Mouse (Mus musculus): ENCODE measurements around the gene Ddx28. TPM values are rescaled to one million over a fixed set of nuclear protein-coding genes. Genes with fewer than 3 reads are reported as not detected.

The Ddx28 gene
- total RNA-seq, 2 experiments from 2014 or later = 10.4 to 10.7 TPM

DNA sequence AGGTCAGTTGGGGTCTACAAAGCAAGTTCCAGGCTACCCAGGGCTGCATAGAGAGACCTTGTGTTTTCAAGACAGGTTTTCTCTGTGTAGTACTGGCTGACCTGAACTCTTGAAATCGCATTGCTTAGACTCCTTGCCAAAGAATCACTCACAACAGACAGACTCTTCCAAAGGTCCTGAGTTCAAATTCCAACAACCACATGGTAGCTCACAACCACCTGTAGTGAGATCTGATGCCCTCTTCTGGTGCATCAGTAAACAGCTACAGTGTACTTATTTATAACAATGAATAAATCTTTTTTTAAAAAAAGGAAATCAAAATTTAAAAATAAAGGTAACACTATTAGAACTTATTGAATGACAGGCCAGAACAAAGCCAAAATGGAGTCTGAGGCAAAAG, 30.5 kb downstream of the Ddx28 start:
- intact Hi-C loops (cut with DNase I) = no loop called here
- no peak for DNase-seq
- Histone ChIP-seq H3K27ac (no peak overlapping the region), H3K4me3 (no peak overlapping the region)
- peak; percentile 36; the same call in 1 of the 2 replicates for TF ChIP-seq CTCF (IDR thresholded peaks at IDR 0.05)

DNA sequence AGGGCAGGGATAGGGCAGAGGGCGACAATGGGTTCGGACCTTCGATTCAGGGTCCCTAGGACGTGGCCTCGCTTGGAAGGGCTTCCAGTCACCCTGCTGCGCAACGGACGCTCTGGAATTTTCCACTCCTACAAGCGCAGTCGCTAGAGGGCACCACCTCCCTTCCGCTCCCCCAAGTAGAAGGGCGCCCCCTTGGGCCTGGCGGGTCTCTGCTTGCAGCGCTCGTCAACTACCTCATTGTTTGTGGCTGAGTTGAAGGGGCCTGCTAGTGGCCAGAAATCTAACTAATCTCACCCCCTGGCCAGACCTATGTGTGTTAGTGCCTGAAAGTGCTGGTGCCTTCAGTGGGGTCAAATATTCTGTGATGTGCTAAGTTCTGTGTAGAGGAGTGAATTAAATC, 32.4 kb downstream of the Ddx28 start, which contains the start of gene Dpep3:
Gene Dpep3, minus strand, starts transcription at position 105 of the 400 bp plus-strand sequence.
- no peak within 1 kb of the TSS for H3K4me3 ChIP-seq
- no peak for TF ChIP-seq CTCF (IDR thresholded peaks at IDR 0.05)
- intact Hi-C loops (cut with DNase I) = no loop called here
- no peak for DNase-seq
- no peak within 1 kb of the TSS for H3K27ac ChIP-seq

DNA sequence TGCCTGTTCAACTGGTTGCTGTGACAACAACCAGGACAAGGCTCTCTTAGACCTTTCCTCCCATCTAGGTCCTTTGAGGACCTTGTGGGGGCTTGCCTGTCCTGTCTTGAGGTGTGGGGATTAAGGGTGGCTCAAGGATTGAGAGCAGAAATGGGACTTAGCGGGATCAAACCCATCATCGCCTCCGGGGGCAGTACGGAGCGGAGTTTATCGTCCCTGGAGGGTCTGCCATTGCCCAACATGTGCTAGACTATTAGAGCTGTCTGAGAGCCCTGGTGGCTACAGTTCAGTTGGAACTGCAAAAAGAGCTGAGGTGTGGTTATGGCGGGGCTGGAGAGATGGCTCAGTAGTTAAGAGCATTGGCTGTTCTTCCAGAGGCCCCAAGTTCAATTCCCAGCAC, 36.3 kb downstream of the Ddx28 start:
- intact Hi-C loops (cut with DNase I) = no loop called here
- no peak for TF ChIP-seq CTCF (IDR thresholded peaks at IDR 0.05)

DNA sequence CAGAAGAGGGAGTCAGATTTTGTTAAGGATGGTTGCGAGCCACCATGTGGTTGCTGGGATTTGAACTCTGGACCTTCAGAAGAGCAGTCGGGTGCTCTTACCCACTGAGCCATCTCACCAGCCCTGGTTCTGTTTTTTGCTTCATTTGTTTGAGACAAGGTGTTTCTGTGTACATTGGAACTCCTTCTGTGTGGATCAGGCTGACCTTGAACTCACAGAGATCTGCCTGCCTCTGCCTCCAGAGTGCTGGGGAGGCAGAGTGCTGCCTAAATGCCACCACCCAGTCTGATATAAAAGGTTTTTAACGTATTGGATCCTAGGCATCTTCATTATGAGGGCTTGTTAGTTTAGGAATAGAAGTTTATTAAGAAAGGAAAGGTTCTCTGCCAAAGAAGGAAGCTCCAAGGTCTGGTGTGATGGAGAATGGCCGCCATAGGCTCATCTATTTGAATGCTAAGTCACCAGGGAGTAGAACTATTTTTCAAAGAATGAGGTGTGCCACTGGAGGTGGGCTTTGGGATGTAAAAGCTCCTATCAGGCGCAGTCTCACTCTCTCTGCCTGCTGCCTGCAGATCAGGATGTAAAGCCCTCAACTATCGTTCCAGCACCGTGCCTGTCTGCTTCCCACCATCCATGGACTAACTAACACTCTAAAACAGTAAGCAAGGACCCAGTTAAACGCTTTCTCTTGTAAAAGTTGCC, 40.5 kb downstream of the Ddx28 start:
- intact Hi-C loops (cut with DNase I) = no loop called here
- DNase-seq = no peak
- H3K4me3 ChIP-seq = no peak overlapping the region
- no peak for TF ChIP-seq CTCF (IDR thresholded peaks at IDR 0.05)
- H3K27ac ChIP-seq = no peak overlapping the region

More for the DNA sequence above, 36.3 kb downstream of the Ddx28 start:
- Histone ChIP-seq H3K27ac (no peak overlapping the region), H3K4me3 (no peak overlapping the region)
- DNase-seq = no peak

DNA sequence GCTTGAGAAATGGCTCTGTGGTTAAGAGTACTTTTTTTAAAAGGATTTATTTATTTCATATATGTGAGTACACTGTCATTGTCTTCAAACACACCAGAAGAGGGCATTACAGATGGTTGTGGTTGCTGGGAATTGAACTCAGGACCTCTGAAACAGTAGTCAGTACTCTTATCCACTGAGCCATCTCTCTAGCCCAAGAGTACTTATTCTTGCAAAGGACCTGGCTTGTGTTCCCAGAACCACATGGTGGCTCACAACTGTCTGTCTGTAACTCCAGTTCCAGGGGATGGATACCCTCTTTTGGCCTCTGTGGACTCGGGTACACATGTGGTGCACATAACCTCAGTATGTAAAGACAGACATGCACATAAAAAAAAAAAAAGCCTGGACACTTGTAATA, 42.3 kb downstream of the Ddx28 start:
- intact Hi-C loops (cut with DNase I) = no loop called here
- no peak overlapping the region for H3K4me3 ChIP-seq
- TF ChIP-seq CTCF (IDR thresholded peaks at IDR 0.05) = no peak
- no peak overlapping the region for H3K27ac ChIP-seq
- no peak for DNase-seq

DNA sequence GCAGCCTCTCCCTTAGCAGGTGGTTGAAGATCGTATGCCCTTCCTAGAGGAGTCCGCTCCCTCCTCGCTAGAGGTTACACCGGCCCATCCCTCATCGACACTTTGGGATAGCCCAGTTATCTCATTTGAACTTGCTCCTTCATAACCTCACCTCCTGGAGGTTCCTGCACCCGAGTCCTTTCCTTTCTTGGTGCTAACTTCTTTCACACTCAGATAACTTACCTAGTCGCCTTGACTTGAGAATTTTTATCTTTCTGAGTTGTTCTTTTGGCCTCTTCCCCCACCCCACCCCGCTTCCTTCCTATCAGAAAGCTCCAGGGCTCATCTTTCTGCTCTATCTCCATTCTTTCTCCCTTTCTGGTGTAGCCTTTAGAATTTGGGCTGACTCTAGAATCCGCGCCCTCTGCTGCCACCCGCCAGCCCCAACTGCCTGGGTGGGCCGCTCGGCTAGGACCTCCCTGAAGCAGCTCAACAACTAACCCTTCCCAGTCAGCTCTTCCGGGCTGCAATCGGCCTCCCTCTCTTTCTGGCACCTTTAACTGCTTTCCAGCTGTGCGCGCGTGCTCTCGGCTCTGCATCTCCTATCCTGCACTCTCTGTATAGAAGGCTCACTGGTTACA, 44.9 kb downstream of the Ddx28 start:
- DNase-seq = peak; percentile 50
- intact Hi-C loops (cut with DNase I) = no loop called here
- no peak for TF ChIP-seq CTCF (IDR thresholded peaks at IDR 0.05)
- Histone ChIP-seq H3K27ac (peak overlapping the region; percentile 93), H3K4me3 (peak overlapping the region; percentile 84)

DNA sequence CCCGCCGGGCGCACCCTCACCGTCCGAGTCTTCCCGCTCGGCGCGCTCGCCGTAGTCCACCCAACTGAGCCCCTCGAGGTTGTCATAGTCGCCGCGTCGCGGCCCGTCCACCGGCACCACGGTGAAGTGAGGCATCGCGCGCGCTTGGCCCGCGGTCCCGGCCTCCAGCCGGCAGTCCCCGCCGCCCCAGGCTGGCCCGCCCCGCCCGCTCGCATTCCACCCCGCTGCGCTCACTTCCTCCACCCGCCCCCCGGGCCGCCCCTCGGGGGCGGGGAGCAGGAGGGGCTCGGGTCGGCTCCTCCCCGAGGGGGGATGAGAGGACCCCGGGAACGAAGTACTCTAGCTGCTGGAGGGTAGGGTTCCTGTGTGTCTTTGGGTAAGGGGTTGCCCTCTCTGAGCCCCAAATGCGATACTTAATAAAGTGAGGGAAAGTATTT, 45.8 kb downstream of the Ddx28 start, which contains the start of gene Slc12a4:
Gene Slc12a4, minus strand, starts transcription at position 193 of the 437 bp plus-strand sequence.
- H3K27ac ChIP-seq = peak within 1 kb of the TSS; percentile 93
- H3K4me3 ChIP-seq = peak within 1 kb of the TSS; percentile 84
- no peak for TF ChIP-seq CTCF (IDR thresholded peaks at IDR 0.05)
- peak; percentile 90 for DNase-seq
- intact Hi-C loops (cut with DNase I) = no loop called here

DNA sequence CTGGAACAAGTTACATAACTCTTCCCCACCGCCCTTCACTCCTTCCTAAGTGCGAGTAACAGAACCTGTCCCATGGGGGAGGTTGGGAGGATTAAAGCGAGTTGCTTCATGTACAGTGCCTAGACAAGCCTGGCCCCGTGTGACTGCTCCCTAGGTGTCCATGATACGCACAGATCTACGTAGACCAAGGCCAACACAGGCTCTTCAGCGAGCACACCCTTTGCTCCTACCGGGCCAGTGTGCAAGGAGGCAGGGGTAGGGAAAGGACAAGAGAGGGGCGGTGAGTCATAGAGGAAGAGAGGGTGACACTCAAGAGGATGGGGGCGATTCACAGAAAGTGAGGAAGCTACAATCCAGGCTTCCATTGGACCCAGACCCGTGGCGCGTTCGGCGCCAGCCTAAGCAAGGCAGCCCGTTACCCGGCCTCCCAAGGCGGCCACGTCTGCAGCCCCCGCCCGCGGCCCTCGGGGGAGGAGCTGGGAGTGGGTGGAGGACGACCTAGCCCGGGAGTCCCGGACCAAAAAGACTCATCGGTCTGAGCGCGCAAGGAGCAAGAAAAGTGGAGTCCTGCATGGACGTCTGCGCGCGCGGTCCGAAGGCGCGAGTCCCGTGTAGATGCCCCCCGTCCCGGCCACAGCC, 46.3 kb downstream of the Ddx28 start:
- peak overlapping the region; percentile 84 for H3K4me3 ChIP-seq
- DNase-seq = peak; percentile 81
- no peak for TF ChIP-seq CTCF (IDR thresholded peaks at IDR 0.05)
- H3K27ac ChIP-seq = peak overlapping the region; percentile 93
- intact Hi-C loops (cut with DNase I) = no loop called here

DNA sequence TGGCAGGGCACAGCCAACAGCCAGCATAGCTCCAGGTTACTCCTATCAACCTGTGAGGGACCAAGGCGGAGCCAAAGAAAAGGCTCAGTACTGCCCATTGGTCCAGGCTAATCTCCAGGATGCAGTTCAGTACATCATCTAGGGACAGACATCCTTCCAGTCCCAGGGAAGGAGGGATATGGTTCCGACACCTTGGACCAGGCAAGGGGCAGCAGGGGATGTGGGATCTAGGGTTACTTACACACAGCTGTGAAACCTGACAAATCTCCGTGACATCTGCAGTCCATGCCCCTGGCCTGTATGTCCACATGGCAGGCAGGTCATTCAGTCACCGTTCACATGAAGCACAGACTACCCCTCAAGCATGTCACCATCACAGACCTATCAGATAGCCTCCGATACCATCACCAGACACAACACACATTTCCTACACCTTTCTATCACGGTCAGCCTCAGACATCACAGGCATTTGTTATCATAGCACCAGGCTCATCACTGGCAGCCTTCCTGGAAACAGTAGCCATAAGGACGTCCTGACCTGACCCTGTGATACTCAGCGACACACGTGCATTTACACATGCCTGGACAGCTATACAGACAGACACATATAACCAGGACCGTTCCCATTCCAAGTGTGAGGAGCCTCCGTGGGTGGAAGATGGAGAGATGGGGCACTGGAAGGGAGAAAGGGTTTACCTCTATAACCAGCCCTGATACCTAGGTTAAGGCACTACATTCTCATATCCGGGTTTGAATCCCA, 47.0 kb downstream of the Ddx28 start:
- TF ChIP-seq CTCF (IDR thresholded peaks at IDR 0.05) = no peak
- H3K4me3 ChIP-seq = peak overlapping the region; percentile 84
- peak overlapping the region; percentile 93 for H3K27ac ChIP-seq
- DNase-seq = no peak
- intact Hi-C loops (cut with DNase I) = no loop called here

DNA sequence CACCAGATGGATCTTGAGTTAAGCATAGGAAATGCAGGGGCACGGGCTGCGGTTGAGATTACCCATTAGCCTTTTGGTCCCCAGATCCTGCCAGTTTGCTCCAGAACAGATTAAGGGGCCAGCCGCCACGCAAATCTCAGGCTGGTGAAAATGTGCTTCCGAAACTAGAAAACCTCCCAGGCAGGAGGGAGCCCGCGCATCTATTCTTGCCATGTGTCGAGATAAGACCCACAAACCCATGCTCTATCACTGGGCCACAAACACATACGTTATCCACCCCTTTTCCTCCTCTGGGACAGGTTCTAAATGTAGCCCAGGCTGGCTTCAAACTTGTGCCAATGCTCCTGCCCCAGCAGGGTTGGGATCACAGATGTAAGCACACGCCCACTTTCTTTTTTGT, 50.1 kb downstream of the Ddx28 start:
- no peak for DNase-seq
- H3K27ac ChIP-seq = no peak overlapping the region
- intact Hi-C loops (cut with DNase I) = no loop called here
- TF ChIP-seq CTCF (IDR thresholded peaks at IDR 0.05) = no peak
- H3K4me3 ChIP-seq = no peak overlapping the region

DNA sequence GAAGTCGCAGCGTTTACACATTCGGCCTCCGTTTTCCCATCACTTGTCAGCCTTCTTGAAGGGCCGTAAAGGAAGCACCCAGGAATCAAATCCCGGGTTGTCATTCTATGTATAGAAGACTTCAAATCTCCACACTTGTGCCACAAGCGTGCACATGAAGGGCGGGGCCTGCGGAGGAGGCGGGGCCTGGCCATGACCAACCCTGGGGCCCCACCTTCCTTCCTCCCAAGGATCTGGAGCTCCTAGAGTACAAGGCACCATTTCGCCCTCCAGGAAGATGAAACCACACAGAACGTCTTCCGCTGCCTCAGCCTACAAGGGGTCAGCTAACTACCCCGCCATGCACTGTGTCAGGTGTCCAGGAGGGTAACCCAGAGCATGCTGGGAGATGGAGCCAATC, 50.6 kb downstream of the Ddx28 start:
- H3K27ac ChIP-seq = no peak overlapping the region
- no peak overlapping the region for H3K4me3 ChIP-seq
- no peak for DNase-seq
- intact Hi-C loops (cut with DNase I) = no loop called here
- TF ChIP-seq CTCF (IDR thresholded peaks at IDR 0.05) = no peak

Other genes with a start within 250 kb of the Ddx28 start
- 10 to 100 TPM; 23.0 to 24.3 TPM for gene Ranbp10, start 184.5 kb downstream of the Ddx28 start, total RNA-seq (2021)
- gene Tsnaxip1, start 184.2 kb downstream of the Ddx28 start, total RNA-seq (2021) = not detected
- 1 to 10 TPM; 1.0 to 1.8 TPM for gene Cenpt, start 158.6 kb downstream of the Ddx28 start, total RNA-seq (2021)
- 10 to 100 TPM; 21.9 to 25.0 TPM for gene Thap11, start 156.8 kb downstream of the Ddx28 start, total RNA-seq (2021)
- 10 to 100 TPM; 39.2 to 43.4 TPM for gene Nutf2, start 151.3 kb downstream of the Ddx28 start, total RNA-seq (2021)
- gene Edc4, start 131.0 kb downstream of the Ddx28 start, total RNA-seq (2021) = 10 to 100 TPM; 19.7 TPM
- under 1 TPM in 1 of 2 experiments, not detected in 1; 0.95 TPM for gene Nrn1l, start 118.3 kb downstream of the Ddx28 start, total RNA-seq (2021)
- gene Pskh1, start 111.4 kb downstream of the Ddx28 start, total RNA-seq (2021) = 10 to 100 TPM; 11.3 to 12.8 TPM
- gene Ctrl, start 78.0 kb downstream of the Ddx28 start, total RNA-seq (2021) = not detected
- 10 to 100 TPM; 17.9 to 26.1 TPM for gene Psmb10, start 73.4 kb downstream of the Ddx28 start, total RNA-seq (2021)
- under 1 TPM; 0.23 to 0.33 TPM for gene Lcat, start 68.5 kb downstream of the Ddx28 start, total RNA-seq (2021)
- gene Slc12a4, start 45.8 kb downstream of the Ddx28 start, total RNA-seq (2021) = 10 to 100 TPM in 1 of 2 experiments, 1 to 10 TPM in 1; 9.1 to 14.3 TPM
- under 1 TPM in 1 of 2 experiments, not detected in 1; 0.17 TPM for gene Dpep3, start 32.5 kb downstream of the Ddx28 start, total RNA-seq (2021)
- gene Dus2, start 20.5 kb downstream of the Ddx28 start, total RNA-seq (2021) = 10 to 100 TPM in 1 of 2 experiments, 1 to 10 TPM in 1; 9.0 to 11.5 TPM
- gene Dpep2nb, start 5.9 kb downstream of the Ddx28 start, total RNA-seq (2021) = not detected
- 10 to 100 TPM; 24.9 to 28.7 TPM for gene Nfatc3, start 47.0 kb upstream of the Ddx28 start, total RNA-seq (2021)
- not detected for gene Esrp2, start 125.1 kb upstream of the Ddx28 start, total RNA-seq (2021)
- gene Pla2g15, start 138.5 kb upstream of the Ddx28 start, total RNA-seq (2021) = 1 to 10 TPM; 3.5 TPM
- gene Slc7a6, start 157.0 kb upstream of the Ddx28 start, total RNA-seq (2021) = 10 to 100 TPM; 10.5 to 11.5 TPM
- 1 to 10 TPM; 9.0 to 9.6 TPM for gene Slc7a6os, start 199.1 kb upstream of the Ddx28 start, total RNA-seq (2021)
- 10 to 100 TPM; 27.5 to 29.8 TPM for gene Prmt7, start 199.1 kb upstream of the Ddx28 start, total RNA-seq (2021)

Data from gastrocnemius, adult 2 months (tissue).